Mouse (Mus musculus): Measurements from ENCODE around the gene Cybrd1. TPM values are rescaled to one million over a fixed set of nuclear protein-coding genes. Genes with fewer than 3 reads are reported as not detected.
A peak's percentile ranks its signal among the peaks of the same experiment; 100 is the strongest.

Gene Cybrd1
- polyA plus RNA-seq (2015; fragmentation: Nextera tagmentation; extraction: Ambion mirVana), result 2.1 and 2.9 TPM in 2 replicates

DNA sequence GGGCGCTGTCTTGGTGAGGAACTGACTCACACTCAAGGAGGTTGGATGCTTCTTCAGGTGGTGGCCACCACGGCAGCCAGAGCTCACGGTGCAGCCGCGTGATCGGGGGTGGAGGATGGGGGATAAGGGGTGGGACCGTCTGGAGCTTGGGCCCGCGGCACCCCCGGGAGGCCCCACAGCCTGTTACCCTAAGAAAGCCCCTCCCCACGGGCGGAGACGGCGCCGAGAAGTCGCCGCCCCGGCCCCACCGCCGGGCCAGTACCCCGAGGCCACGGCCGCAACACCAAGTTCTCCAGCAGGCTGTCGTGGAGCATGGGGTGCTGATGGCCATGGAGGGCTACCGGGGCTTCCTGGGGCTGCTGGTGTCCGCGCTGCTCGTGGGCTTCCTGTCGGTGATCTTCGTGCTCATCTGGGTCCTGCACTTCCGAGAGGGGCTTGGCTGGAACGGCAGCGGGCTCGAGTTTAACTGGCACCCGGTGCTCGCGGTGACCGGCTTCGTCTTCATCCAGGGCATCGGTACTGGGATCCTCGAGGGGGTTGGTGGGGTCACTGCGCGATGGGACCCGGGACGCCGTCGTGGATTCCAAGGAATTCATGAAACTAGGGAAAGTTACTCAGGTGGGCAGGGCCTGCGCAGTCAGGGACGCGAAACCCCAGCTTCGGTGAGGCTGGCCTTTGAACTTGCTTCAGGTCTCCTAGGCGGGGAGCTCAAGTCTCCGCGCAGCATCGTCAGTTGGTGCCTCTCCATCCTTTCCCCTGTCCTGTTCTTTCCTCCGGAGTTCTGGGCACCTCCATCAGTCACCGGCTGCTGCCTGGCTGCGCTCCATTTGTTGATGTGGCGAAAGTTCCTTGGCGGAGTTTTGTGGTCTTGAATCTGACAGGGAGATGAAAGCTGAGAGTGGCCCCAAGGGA, at the start of gene Cybrd1:
TSS of gene Cybrd1 (plus strand) at position 127 of the 912 bp plus-strand sequence.
- 0 out of 2 replicates have a peak, but pooled peaks have one; percentile 42 for ATAC-seq (replicated peaks)
- peaks cover 12% of the 10 kb centered on the region for H3K4me1 ChIP-seq
- H3K36me3 ChIP-seq (replicated peaks), result no peaks in the 10 kb centered on the region
- peaks cover 28% of the 10 kb centered on the region for H3K27me3 ChIP-seq (replicated peaks)
- H3K9ac ChIP-seq, result peak within 1 kb of the TSS; percentile 35
- peak within 1 kb of the TSS; percentile 82 for H3K4me2 ChIP-seq
- peak within 1 kb of the TSS; percentile 42 for H3K4me3 ChIP-seq
- 3% methylated on average over 60 of the region's 60 CpGs for WGBS
- H3K9me3 ChIP-seq, result no peaks in the 10 kb centered on the region
- H3K27ac ChIP-seq, result no peak within 1 kb of the TSS

DNA sequence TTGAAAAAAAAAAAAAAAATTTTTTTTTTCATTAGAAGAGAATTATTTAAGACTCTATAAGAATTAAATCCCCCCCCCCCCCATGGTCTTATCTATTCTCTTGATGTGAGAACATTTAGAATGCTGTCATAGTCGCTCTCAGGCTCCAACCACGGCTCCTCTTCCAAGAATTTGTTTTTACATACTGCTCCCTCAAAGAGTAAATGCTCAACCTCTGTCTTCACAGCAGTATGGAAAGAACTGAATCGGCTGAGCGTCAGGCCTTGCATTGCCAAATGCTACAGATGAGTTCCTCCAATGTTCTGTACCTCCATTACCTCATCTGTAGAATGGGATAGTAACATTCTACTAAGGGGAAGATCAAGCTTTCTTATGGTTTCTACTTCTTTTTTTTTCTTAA, 46.1 kb upstream of the Cybrd1 start:
- Histone ChIP-seq H3K27ac (no peak overlapping the region), H3K9me3 (no peaks in the 10 kb centered on the region), H3K27me3 (replicated peaks) (no peaks in the 10 kb centered on the region), H3K4me1 (no peaks in the 10 kb centered on the region), H3K9ac (no peak overlapping the region), H3K4me3 (no peak overlapping the region), H3K4me2 (no peak overlapping the region), H3K36me3 (replicated peaks) (no peaks in the 10 kb centered on the region)
- 97% methylated on average over 4 of the region's 4 CpGs for WGBS
- no peak for ATAC-seq (replicated peaks)

DNA sequence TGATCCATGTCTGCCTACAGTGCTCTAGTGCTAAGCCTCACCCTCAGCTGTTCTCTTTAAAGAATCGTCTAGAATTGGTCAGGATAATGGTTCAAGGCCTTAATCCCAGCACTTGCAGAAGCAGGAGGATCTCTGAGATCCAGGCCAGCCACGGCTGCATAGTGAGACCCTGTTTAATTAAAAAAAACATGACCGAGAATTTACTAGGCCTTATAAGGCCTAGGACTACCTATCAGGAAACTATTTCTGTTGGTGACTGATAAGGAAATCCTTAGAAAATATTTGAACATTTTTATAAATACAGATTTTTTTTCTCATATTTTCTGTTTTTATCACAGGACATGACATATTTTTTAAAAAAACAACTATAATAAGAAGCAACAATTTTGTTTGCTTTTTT, 44.4 kb upstream of the Cybrd1 start:
- Histone ChIP-seq H3K9ac (no peak overlapping the region), H3K4me2 (no peak overlapping the region), H3K4me3 (no peak overlapping the region), H3K27ac (no peak overlapping the region), H3K4me1 (no peaks in the 10 kb centered on the region), H3K9me3 (no peaks in the 10 kb centered on the region), H3K36me3 (replicated peaks) (no peaks in the 10 kb centered on the region), H3K27me3 (replicated peaks) (no peaks in the 10 kb centered on the region)
- ATAC-seq (replicated peaks), result no peak
- 85% methylated on average over 3 of the region's 3 CpGs for WGBS

DNA sequence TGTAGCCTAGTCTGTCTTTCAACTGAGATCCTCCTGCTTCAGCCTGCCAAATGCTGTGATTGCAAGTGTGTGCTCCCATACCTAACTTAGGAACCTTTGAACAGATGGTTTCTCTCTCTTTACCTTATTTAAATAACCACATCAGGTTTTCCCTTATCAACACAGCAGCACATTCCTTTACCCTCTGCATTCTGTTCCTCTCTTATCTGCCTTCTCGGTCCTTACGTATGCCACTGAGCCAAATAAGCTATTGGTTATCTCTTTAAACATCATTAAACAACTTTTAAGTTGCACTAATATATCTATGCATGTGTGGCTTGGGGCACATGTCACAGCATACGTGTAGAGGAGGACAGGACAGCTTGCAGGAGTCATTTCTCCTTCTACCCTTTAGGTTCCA, 43.9 kb upstream of the Cybrd1 start:
- Histone ChIP-seq H3K9ac (no peak overlapping the region), H3K27ac (no peak overlapping the region), H3K4me1 (no peaks in the 10 kb centered on the region), H3K27me3 (replicated peaks) (no peaks in the 10 kb centered on the region), H3K4me3 (no peak overlapping the region), H3K4me2 (no peak overlapping the region), H3K36me3 (replicated peaks) (no peaks in the 10 kb centered on the region), H3K9me3 (no peaks in the 10 kb centered on the region)
- 95% methylated on average over 3 of the region's 3 CpGs for WGBS
- ATAC-seq (replicated peaks), result no peak

DNA sequence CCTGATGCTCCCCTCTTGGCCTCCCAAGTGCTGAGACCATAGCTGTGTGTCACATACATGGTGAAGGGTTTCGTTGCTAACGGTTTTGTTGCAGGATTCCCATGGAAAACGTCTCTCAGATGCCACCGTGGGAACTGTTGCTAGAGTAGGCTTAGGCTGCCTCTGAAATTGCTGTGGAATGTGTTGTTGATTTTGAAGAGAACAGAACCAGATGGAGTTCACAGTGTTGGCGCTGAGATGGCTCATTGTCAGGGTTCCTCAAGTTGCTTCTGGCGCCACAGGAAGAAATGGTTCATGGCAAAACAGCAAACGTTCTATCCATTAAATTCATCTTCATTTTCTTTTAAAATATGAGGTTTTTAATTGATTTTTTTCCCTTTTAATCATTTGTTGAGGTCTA, 35.3 kb upstream of the Cybrd1 start:
- H3K27ac ChIP-seq, result no peak overlapping the region
- ATAC-seq (replicated peaks), result no peak
- 0 out of 2 replicates have a peak, but pooled peaks cover 4% of the 10 kb centered on the region for H3K36me3 ChIP-seq (replicated peaks)
- H3K4me3 ChIP-seq, result no peak overlapping the region
- no peak overlapping the region for H3K4me2 ChIP-seq
- H3K9me3 ChIP-seq, result no peaks in the 10 kb centered on the region
- no peaks in the 10 kb centered on the region for H3K4me1 ChIP-seq
- H3K27me3 ChIP-seq (replicated peaks), result no peaks in the 10 kb centered on the region
- 87% methylated on average over 7 of the region's 7 CpGs for WGBS
- no peak overlapping the region for H3K9ac ChIP-seq

DNA sequence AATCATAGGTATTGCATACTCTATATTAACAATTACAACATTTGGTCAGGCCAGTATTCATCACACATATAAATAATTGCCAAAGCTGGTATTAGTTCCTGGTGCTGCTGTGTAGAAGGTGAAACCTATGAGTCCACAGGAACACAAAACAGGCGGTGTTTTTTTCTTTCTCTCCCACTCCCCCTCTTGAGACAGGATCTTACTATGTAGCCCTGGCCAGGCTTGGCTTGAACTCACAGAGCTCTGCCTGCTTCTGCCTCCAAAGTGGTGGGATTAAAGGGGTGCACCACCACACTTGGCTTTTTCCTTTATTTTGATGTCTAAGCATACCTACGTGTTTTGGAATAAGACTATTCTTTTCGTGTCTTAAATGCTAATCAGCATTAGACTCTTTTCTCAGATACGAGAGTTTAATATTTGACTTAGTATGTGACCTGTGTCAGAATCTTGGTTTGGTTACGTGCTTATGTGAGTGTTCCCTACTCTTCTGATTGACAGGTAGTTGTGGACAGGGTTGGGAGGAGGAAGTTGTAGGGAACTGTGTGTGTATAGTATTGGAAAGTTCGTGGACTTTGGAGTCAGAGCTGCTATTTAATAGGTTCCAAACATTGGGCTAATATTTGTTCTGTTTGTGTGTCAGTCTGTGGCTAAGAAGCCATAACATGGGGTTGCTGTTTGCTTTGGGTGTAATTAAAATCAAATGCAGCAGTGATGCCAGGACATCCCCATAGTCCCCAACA, 34.1 kb upstream of the Cybrd1 start:
- Histone ChIP-seq H3K4me1 (no peaks in the 10 kb centered on the region), H3K9ac (no peak overlapping the region), H3K27ac (no peak overlapping the region), H3K36me3 (replicated peaks) (0 out of 2 replicates have a peak, but pooled peaks cover 4% of the 10 kb centered on the region), H3K27me3 (replicated peaks) (no peaks in the 10 kb centered on the region), H3K4me3 (no peak overlapping the region), H3K9me3 (no peaks in the 10 kb centered on the region), H3K4me2 (no peak overlapping the region)
- 93% methylated on average over 6 of the region's 6 CpGs for WGBS
- no peak for ATAC-seq (replicated peaks)

DNA sequence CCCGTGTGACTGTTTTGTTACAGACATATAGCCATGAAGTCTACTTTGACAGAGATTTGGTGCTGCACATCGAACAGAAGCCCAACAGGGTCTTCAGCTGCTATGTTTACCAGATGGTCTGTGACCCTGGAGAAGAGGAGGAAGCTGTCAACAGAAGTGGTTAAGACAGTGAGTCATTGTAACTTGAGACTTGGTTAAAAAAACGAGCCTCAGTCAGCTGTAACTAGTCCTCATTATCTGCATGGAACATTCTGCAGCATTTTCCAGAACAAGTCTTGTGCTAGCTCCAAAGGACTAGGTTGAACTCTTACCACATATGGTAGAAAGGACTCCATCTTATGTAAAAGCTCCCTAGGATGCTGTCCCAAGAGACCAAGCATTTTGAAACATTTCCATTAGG, 28.0 kb upstream of the Cybrd1 start:
- no peaks in the 10 kb centered on the region for H3K4me1 ChIP-seq
- no peak overlapping the region for H3K4me2 ChIP-seq
- no peak overlapping the region for H3K27ac ChIP-seq
- no peak overlapping the region for H3K4me3 ChIP-seq
- WGBS, result 85% methylated on average over 3 of the region's 3 CpGs
- no peak overlapping the region for H3K9ac ChIP-seq
- H3K9me3 ChIP-seq, result no peaks in the 10 kb centered on the region
- no peaks in the 10 kb centered on the region for H3K27me3 ChIP-seq (replicated peaks)
- peaks cover 11% of the 10 kb centered on the region for H3K36me3 ChIP-seq (replicated peaks)
- ATAC-seq (replicated peaks), result no peak

DNA sequence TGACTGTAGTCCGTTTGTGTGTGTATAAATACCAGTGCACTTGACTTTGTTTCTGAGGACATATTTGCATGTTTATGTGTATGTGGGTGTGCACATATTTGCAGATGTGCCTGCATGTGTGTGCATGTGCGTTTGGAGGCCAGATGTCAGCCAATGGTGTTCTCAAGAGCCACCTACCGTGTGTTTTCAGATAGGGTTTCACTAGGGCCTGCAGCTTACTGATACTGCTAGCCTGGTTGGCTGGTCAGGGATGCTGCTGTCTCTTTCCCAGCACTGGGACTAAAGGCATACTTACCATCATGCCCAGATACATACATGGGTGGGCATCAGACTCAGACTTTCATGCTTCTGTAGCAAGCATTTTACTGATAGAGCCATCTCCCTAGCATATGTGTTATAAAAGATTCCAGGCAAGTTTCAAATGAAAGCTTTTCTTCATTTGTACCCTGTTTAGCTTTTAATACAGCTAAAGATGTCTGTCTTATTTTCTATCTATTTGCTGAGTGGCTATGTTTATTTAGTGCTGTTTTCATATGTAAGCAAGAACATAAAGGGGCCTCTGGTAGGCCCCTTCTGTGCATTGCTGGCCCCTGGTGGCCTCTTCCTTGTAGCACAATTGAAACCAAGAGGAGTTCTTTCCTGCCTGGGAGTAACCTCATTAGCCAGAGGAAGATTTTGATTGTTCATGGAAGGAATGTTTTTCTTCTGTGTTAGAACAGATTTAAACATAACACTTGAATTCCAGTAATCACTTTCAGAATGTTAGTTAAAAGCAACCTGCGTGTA, 26.9 kb upstream of the Cybrd1 start:
- ATAC-seq (replicated peaks), result no peak
- Histone ChIP-seq H3K36me3 (replicated peaks) (peaks cover 11% of the 10 kb centered on the region), H3K4me2 (no peak overlapping the region), H3K9me3 (no peaks in the 10 kb centered on the region), H3K4me3 (no peak overlapping the region), H3K27me3 (replicated peaks) (no peaks in the 10 kb centered on the region), H3K4me1 (no peaks in the 10 kb centered on the region), H3K9ac (no peak overlapping the region), H3K27ac (no peak overlapping the region)
- 88% methylated on average over 4 of the region's 4 CpGs for WGBS

DNA sequence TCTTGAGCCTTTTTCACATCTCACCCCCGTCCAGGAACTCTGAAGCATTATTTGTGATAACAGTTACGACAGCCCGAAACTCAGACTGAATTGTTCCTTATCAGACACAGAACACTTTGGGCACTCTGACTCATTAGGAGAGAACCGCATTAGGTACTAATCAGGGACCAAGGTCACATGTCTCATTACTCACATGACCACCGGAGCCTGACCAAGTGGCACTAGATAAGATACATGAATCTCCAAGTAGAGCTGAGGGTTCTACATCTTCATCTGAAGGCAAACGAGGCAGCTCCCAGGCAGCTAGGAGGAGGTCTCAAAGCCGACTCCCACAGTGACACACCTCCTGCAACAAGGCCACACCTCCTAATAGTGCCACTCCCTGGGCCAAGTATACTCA, 21.6 kb upstream of the Cybrd1 start:
- 86% methylated on average over 7 of the region's 7 CpGs for WGBS
- ATAC-seq (replicated peaks), result no peak

DNA sequence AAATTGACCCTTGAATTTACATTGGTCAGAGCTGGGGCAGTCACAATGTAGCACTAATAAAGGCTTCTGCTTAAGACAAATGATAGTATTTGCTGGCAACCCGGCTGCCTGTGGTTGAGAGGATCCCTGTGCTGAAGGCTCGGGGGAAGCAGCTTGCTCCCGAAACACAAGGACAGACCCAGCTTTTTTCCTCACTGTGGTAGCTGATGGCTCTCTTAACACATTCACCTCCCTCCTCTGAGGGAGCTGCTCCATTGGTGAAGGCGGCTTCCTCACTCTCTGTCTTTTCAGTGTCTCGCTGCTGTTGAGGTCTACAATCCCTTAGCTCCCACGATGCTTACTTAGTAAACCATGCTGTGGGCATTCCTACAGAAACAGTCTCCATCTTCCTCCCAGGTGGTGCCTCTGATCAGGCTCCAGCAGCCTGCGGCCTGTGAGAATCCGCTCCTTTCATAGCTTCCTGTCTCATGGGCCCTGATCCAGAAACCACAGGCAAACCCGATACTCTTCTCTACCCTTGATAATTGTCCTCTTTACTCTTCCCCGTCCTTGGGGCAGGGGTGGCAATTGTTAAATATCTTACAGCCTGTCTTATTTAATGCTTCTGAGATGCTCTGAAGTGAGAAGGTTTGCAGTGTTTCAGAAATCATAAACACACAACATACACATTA, 15.0 kb upstream of the Cybrd1 start:
- Histone ChIP-seq H3K9ac (no peak overlapping the region), H3K9me3 (no peaks in the 10 kb centered on the region), H3K36me3 (replicated peaks) (peaks cover 3% of the 10 kb centered on the region; the same call in 1 of the 2 replicates), H3K27me3 (replicated peaks) (no peaks in the 10 kb centered on the region), H3K4me2 (no peak overlapping the region), H3K4me3 (no peak overlapping the region), H3K4me1 (no peaks in the 10 kb centered on the region), H3K27ac (no peak overlapping the region)
- ATAC-seq (replicated peaks), result no peak
- 84% methylated on average over 10 of the region's 10 CpGs for WGBS

More for the DNA sequence above, 21.6 kb upstream of the Cybrd1 start:
- Histone ChIP-seq H3K9me3 (no peaks in the 10 kb centered on the region), H3K27ac (no peak overlapping the region), H3K27me3 (replicated peaks) (no peaks in the 10 kb centered on the region), H3K36me3 (replicated peaks) (peaks cover 3% of the 10 kb centered on the region; the same call in 1 of the 2 replicates), H3K4me2 (no peak overlapping the region), H3K4me1 (no peaks in the 10 kb centered on the region), H3K9ac (no peak overlapping the region), H3K4me3 (no peak overlapping the region)

DNA sequence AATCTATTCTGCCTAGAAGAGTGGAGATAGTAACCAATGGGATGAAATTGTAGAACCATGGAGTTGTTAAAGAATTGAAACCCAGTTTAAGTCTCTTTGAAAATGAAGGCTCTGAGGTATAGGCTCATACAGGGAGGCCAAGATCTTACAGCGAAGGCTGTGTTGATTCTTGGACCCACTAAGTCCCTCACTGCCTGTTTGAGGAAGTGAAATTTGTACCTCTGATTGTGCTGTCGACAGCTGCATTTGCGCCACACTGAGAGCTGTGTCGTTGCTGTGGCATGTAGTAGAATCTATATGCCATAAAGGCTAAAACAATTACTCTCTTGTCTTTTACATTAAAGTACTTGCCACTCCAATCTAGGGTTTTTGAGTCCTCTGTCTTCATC, 14.4 kb upstream of the Cybrd1 start:
- Histone ChIP-seq H3K27me3 (replicated peaks) (no peaks in the 10 kb centered on the region), H3K27ac (no peak overlapping the region), H3K9ac (no peak overlapping the region), H3K4me3 (no peak overlapping the region), H3K4me2 (no peak overlapping the region), H3K36me3 (replicated peaks) (peaks cover 3% of the 10 kb centered on the region; the same call in 1 of the 2 replicates), H3K4me1 (no peaks in the 10 kb centered on the region), H3K9me3 (no peaks in the 10 kb centered on the region)
- WGBS, result 87% methylated on average over 4 of the region's 4 CpGs
- ATAC-seq (replicated peaks), result no peak

Measured in midbrain, embryonic 15.5 days (tissue).